Mouse (Mus musculus) lung, embryonic 14.5 days (tissue): ENCODE measurements at regions not wholly inside any gene's neighbourhood (a gene's known extent, or its start where the extent isn't known, plus 50 kb on each side); places are given as distances from the start of the nearest gene placed in this dataset.
A peak's percentile ranks its signal among the peaks of the same experiment; 100 is the strongest.

ENCODE experiments used
- ATAC-seq: fragments of 200-750 bp; cut with Nextera tagmentation; 2 replicates; pipeline ENCODE4 v1.8.0; 2017; ENCODE audit warnings: mild to moderate bottlenecking, moderate TSS enrichment, moderate library complexity; ENCODE audit not compliant: insufficient read depth
- DNase-seq: peaks from one replicate; pipeline ENCODE4 v3.0.0-alpha.2; 2015
- H3K27ac ChIP-seq: fragments of 300-500 bp; sonication (generic); 2 replicates; pipeline ENCODE4 v1.5.1; 2014; ENCODE audit warnings: low read depth, mild to moderate bottlenecking, moderate library complexity
- H3K27me3 ChIP-seq: fragments of 300-500 bp; sonication (generic); 2 replicates; pipeline ENCODE4 v1.6.1; 2014; ENCODE audit warnings: low read length, control low read depth; ENCODE audit not compliant: insufficient read depth
- H3K36me3 ChIP-seq: fragments of 300-500 bp; sonication (generic); 2 replicates; pipeline ENCODE4 v1.6.1; 2014; ENCODE audit warnings: control low read depth; ENCODE audit not compliant: insufficient read depth
- H3K4me1 ChIP-seq: fragments of 300-500 bp; sonication (generic); 2 replicates; pipeline ENCODE4 v1.6.1; 2014; ENCODE audit warnings: antibody characterized with exemption, control low read depth; ENCODE audit not compliant: insufficient read depth
- H3K4me2 ChIP-seq: fragments of 300-500 bp; sonication (generic); 2 replicates; pipeline ENCODE4 v1.6.1; 2014; ENCODE audit warnings: mild to moderate bottlenecking
- H3K4me3 ChIP-seq: fragments of 300-500 bp; sonication (generic); 2 replicates; pipeline ENCODE4 v1.5.1; 2014; ENCODE audit warnings: low read depth, low read length
- H3K9ac ChIP-seq: fragments of 300-500 bp; sonication (generic); 2 replicates; pipeline ENCODE4 v1.6.1; 2014
- H3K9me3 ChIP-seq: fragments of 300-500 bp; sonication (generic); 2 replicates; pipeline ENCODE4 v1.6.1; 2016; ENCODE audit warnings: low read depth, low read length, control low read depth
- CTCF ChIP-seq: IDR thresholded peaks from 2 replicates; pipeline ENCODE4 v1.5.1; 2016; ENCODE audit warnings: antibody characterized with exemption, low read depth
- WGBS: fragments of 180-500 bp; shearing (Covaris S2); extraction: QIAGEN DNeasy Blood & Tissue Kit; methylation state at CpG from one replicate; pipeline ENCODE4 v1.1.7; 2014; 5-methylcytosine and 5-hydroxymethylcytosine counted together

- no peak for DNase-seq
- ATAC-seq, result no peak
- H3K4me1 ChIP-seq, result no peaks in the 10 kb centered on the region
- H3K27ac ChIP-seq, result no peak overlapping the region
- no peak overlapping the region for H3K4me2 ChIP-seq
- no peaks in the 10 kb centered on the region for H3K36me3 ChIP-seq
- TF ChIP-seq CTCF, result no peak
- H3K9me3 ChIP-seq, result peaks cover 3% of the 10 kb centered on the region; the same call in 1 of the 2 replicates
- H3K27me3 ChIP-seq, result no peaks in the 10 kb centered on the region
- H3K9ac ChIP-seq, result no peak overlapping the region
- no peak overlapping the region for H3K4me3 ChIP-seq
- 90% methylated on average over 11 of the region's 11 CpGs for WGBS
Observed at GRCm38 (mm10) chr17:48621676-48622075, 167.0 kb downstream of the Unc5cl start.

GRCm38 (mm10) chr17:48624937-48625336, 170.2 kb downstream of the Unc5cl start:
- Histone ChIP-seq H3K27me3 (no peaks in the 10 kb centered on the region), H3K4me3 (no peak overlapping the region), H3K27ac (no peak overlapping the region), H3K4me1 (no peaks in the 10 kb centered on the region), H3K9me3 (peaks cover 3% of the 10 kb centered on the region; the same call in 1 of the 2 replicates), H3K9ac (no peak overlapping the region), H3K4me2 (no peak overlapping the region), H3K36me3 (no peaks in the 10 kb centered on the region)
- 83% methylated on average over 14 of the region's 14 CpGs for WGBS
- DNase-seq (no peak), ATAC-seq (no peak)
- TF ChIP-seq CTCF, result no peak

- Histone ChIP-seq H3K4me2 (no peak overlapping the region), H3K36me3 (no peaks in the 10 kb centered on the region), H3K27me3 (no peaks in the 10 kb centered on the region), H3K9ac (no peak overlapping the region), H3K27ac (no peak overlapping the region), H3K9me3 (peaks cover 3% of the 10 kb centered on the region; the same call in 1 of the 2 replicates), H3K4me1 (no peaks in the 10 kb centered on the region), H3K4me3 (no peak overlapping the region)
- DNase-seq (no peak), ATAC-seq (no peak)
- WGBS, result 76% methylated on average over 6 of the region's 6 CpGs
- TF ChIP-seq CTCF, result no peak
Observed at GRCm38 (mm10) chr17:48625971-48626370, 171.3 kb downstream of the Unc5cl start.

- no peaks in the 10 kb centered on the region for H3K9me3 ChIP-seq
- TF ChIP-seq CTCF, result no peak
- H3K4me2 ChIP-seq, result no peak overlapping the region
- no peaks in the 10 kb centered on the region for H3K4me1 ChIP-seq
- H3K27ac ChIP-seq, result no peak overlapping the region
- WGBS, result 85% methylated on average over 12 of the region's 12 CpGs
- no peak overlapping the region for H3K9ac ChIP-seq
- DNase-seq (no peak), ATAC-seq (no peak)
- no peak overlapping the region for H3K4me3 ChIP-seq
- H3K27me3 ChIP-seq, result no peaks in the 10 kb centered on the region
- no peaks in the 10 kb centered on the region for H3K36me3 ChIP-seq
Observed at GRCm38 (mm10) chr17:48639611-48640010, 184.9 kb downstream of the Unc5cl start.

GRCm38 (mm10) chr17:48643533-48644019, 188.9 kb downstream of the Unc5cl start:
- H3K9me3 ChIP-seq, result no peaks in the 10 kb centered on the region
- H3K4me3 ChIP-seq, result no peak overlapping the region
- H3K27me3 ChIP-seq, result no peaks in the 10 kb centered on the region
- H3K4me1 ChIP-seq, result no peaks in the 10 kb centered on the region
- 16% methylated on average over 5 of the region's 5 CpGs for WGBS
- no peak overlapping the region for H3K9ac ChIP-seq
- H3K27ac ChIP-seq, result no peak overlapping the region
- no peaks in the 10 kb centered on the region for H3K36me3 ChIP-seq
- no peak for ATAC-seq
- no peak for TF ChIP-seq CTCF
- DNase-seq, result peak; percentile 35
- no peak overlapping the region for H3K4me2 ChIP-seq

- peak; percentile 8 for DNase-seq
- no peak for TF ChIP-seq CTCF
- WGBS, result 88% methylated on average over 1 of the region's 1 CpGs
Observed at GRCm38 (mm10) chr17:48645056-48645455, 190.4 kb downstream of the Unc5cl start.

GRCm38 (mm10) chr17:48646626-48647195, 192.0 kb downstream of the Unc5cl start:
- Histone ChIP-seq H3K9me3 (no peaks in the 10 kb centered on the region), H3K9ac (no peak overlapping the region), H3K4me2 (peak overlapping the region; percentile 37), H3K27ac (no peak overlapping the region), H3K4me3 (no peak overlapping the region), H3K27me3 (no peaks in the 10 kb centered on the region), H3K36me3 (no peaks in the 10 kb centered on the region), H3K4me1 (no peaks in the 10 kb centered on the region)
- WGBS, result 49% methylated on average over 11 of the region's 11 CpGs
- TF ChIP-seq CTCF, result no peak
- DNase-seq (no peak), ATAC-seq (no peak)

More at GRCm38 (mm10) chr17:48645056-48645455, 190.4 kb downstream of the Unc5cl start:
- H3K9me3 ChIP-seq, result no peaks in the 10 kb centered on the region
- H3K4me1 ChIP-seq, result no peaks in the 10 kb centered on the region
- no peaks in the 10 kb centered on the region for H3K36me3 ChIP-seq
- no peak overlapping the region for H3K4me2 ChIP-seq
- H3K27ac ChIP-seq, result no peak overlapping the region
- no peak for ATAC-seq
- no peak overlapping the region for H3K4me3 ChIP-seq
- no peak overlapping the region for H3K9ac ChIP-seq
- no peaks in the 10 kb centered on the region for H3K27me3 ChIP-seq
